Mouse (Mus musculus) spleen, adult 2 months (tissue): ENCODE results near the gene Ece1. TPM values are rescaled to one million over a fixed set of nuclear protein-coding genes. Genes with fewer than 3 reads are reported as not detected.

Experiments used
- DNase-seq, 2 experiments: peaks; one replicate each; pipeline versions ENCODE4 v3.0.0 to v3.0.0-alpha.2; 2012 to 2021; ENCODE audit warnings: low spot score in 2 of 2, low read depth in 1 of 2
- H3K27ac ChIP-seq: fragments of 200-500 bp; 2 replicates; pipeline ENCODE4 v1.5.1; 2012; ENCODE audit warnings: low read length, inconsistent platforms; ENCODE audit not compliant: insufficient read depth
- H3K27me3 ChIP-seq: fragments of 200-500 bp; 2 replicates; pipeline ENCODE4 v1.6.1; 2012; ENCODE audit warnings: mild to moderate bottlenecking, moderate library complexity, low read length, inconsistent platforms; ENCODE audit not compliant: control insufficient read depth, insufficient read depth
- H3K36me3 ChIP-seq: fragments of 200-500 bp; 2 replicates; pipeline ENCODE4 v1.6.1; 2012; ENCODE audit warnings: mild to moderate bottlenecking, low read length, inconsistent platforms; ENCODE audit not compliant: control insufficient read depth, insufficient read depth
- H3K4me1 ChIP-seq: fragments of 200-500 bp; 2 replicates; pipeline ENCODE4 v1.6.1; 2011; ENCODE audit warnings: inconsistent platforms; ENCODE audit not compliant: control insufficient read depth, insufficient read depth, insufficient read length
- H3K4me3 ChIP-seq: fragments of 200-500 bp; 2 replicates; pipeline ENCODE4 v1.5.1; 2011; ENCODE audit warnings: mild to moderate bottlenecking, inconsistent platforms; ENCODE audit not compliant: insufficient read depth, insufficient read length; ENCODE audit errors: extremely low read depth
- CTCF ChIP-seq: fragments of 200-500 bp; IDR thresholded peaks from 2 replicates; pipeline ENCODE4 v1.5.1; 2011; ENCODE audit warnings: mild to moderate bottlenecking, inconsistent platforms; ENCODE audit not compliant: insufficient read depth, insufficient read length, insufficient replicate concordance; ENCODE audit errors: extremely low read depth
- POLR2A ChIP-seq: fragments of 200-500 bp; IDR thresholded peaks from 2 replicates; pipeline ENCODE4 v1.6.1; 2011; ENCODE audit warnings: low read depth, low read length, inconsistent platforms
- WGBS: fragments of 180-500 bp; shearing (Covaris S2); methylation state at CpG from one replicate; pipeline ENCODE4 v1.1.7; 2018; 5-methylcytosine and 5-hydroxymethylcytosine counted together
- polyA plus RNA-seq: library from polyadenylated mRNA; depleted of rRNA; stranded (reverse); fragments of >200 nt; gene quantifications from 2 replicates; pipeline ENCODE4 v1.2.3, GENCODE M21; 2012

Gene Ece1
- polyA plus RNA-seq, 1 experiment: 18.4 TPM

GRCm38 (mm10) chr4:137879383-137880156 lies 17.5 kb downstream of the Ece1 start:
- Histone ChIP-seq H3K27ac (no peak overlapping the region), H3K27me3 (no peaks in the 10 kb centered on the region), H3K4me1 (peaks cover 12% of the 10 kb centered on the region; the same call in 1 of the 2 replicates), H3K36me3 (peaks cover 1% of the 10 kb centered on the region; the same call in 1 of the 2 replicates), H3K4me3 (no peak overlapping the region)
- TF ChIP-seq CTCF: no peak
- TF ChIP-seq POLR2A: no peak
- DNase-seq: no peak
- WGBS: 79% methylated on average over 8 of the region's 8 CpGs

DNA sequence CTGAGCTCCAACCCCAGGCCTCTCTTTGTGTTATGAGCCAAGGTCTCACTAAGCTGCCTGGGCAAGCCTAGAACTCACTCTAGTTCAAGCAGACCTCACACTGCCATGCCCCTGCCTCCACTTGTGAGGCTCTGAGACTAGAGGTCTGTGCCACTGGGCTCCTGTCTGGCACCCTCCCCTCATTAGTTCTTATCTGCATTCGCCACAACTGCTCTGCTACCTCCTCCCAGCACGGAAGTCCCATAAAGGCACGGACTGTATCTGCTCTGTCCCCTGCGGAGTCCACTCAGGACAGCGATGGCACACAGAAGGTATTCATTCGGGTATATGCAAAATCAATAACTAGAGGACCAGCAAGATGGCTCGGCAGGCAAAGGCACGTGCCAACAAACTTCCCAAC lies 19.4 kb downstream of the Ece1 start:
- Histone ChIP-seq H3K4me3 (no peak overlapping the region), H3K27me3 (no peaks in the 10 kb centered on the region), H3K4me1 (peaks cover 12% of the 10 kb centered on the region; the same call in 1 of the 2 replicates), H3K27ac (no peak overlapping the region), H3K36me3 (peaks cover 1% of the 10 kb centered on the region; the same call in 1 of the 2 replicates)
- no peak for DNase-seq
- TF ChIP-seq POLR2A: no peak
- no peak for TF ChIP-seq CTCF
- WGBS: 94% methylated on average over 8 of the region's 8 CpGs

DNA sequence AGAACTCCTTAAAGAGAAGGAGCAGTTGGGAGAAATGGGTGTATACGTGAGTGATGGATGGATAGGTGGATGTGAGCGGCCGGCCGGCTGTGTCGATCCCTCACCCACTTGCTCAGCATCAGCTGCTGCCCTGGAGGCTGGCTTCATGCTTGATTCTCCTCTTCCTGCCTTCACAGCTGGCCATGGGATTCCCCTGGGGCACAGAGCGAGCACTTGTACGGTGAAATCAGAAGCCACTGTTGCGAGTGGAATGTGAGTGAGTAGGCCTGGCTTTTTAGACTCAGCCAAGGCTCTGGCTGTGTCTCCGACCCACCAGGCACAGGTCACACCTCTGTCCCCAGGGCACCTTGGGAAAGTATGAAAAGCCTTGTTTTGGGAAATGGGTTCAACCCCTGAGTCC lies 20.6 kb downstream of the Ece1 start:
- Histone ChIP-seq H3K4me1 (peaks cover 12% of the 10 kb centered on the region; the same call in 1 of the 2 replicates), H3K27ac (peak overlapping the region; percentile 26; the same call in 1 of the 2 replicates), H3K36me3 (peaks cover 1% of the 10 kb centered on the region; the same call in 1 of the 2 replicates), H3K27me3 (no peaks in the 10 kb centered on the region), H3K4me3 (no peak overlapping the region)
- WGBS: 50% methylated on average over 9 of the region's 9 CpGs
- TF ChIP-seq CTCF (no peak), POLR2A (no peak)
- DNase-seq: peak in 1 of 2 experiments; percentile 41

GRCm38 (mm10) chr4:137883513-137884150 lies 21.6 kb downstream of the Ece1 start:
- TF ChIP-seq CTCF (no peak), POLR2A (no peak)
- DNase-seq: peak in 1 of 2 experiments; percentile 29
- H3K4me3 ChIP-seq: peak overlapping the region; percentile 56
- no peaks in the 10 kb centered on the region for H3K27me3 ChIP-seq
- 46% methylated on average over 8 of the region's 8 CpGs for WGBS
- peak overlapping the region; percentile 22 for H3K27ac ChIP-seq
- H3K36me3 ChIP-seq: peaks cover 1% of the 10 kb centered on the region; the same call in 1 of the 2 replicates
- H3K4me1 ChIP-seq: peaks cover 12% of the 10 kb centered on the region; the same call in 1 of the 2 replicates

DNA sequence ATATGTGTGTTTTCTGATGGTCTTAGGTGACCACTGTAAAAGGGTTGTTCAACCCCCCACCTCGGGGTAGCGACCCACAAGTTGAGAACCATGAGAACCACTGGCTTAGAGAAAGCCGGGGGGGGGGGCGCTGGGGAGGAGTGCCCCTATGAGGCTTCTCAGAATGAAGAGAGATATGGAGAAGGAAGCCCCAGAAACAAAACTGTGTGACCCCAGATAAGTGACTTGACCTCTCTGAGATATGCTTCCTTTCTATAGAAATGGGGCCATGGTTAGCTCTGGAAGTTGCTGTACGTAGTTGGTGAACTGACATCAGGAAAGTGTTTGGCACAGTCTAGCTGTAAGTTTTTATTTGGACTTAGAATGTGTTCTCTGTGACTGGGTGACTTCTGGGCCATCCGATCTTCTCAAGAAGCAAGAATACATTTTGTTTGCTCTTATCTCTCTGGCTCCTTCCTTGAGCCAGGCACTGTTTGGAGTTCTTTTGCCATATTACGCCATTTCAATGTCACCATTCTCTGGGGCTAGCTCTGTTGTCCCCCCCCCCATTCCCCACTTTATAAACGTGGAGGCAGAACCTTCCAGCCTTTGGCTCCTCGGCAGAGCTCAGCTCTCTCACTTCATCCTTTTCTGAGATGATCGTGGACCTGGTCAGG lies 25.4 kb downstream of the Ece1 start:
- Histone ChIP-seq H3K4me1 (peaks cover 16% of the 10 kb centered on the region; the same call in 1 of the 2 replicates), H3K4me3 (no peak overlapping the region), H3K27me3 (no peaks in the 10 kb centered on the region), H3K36me3 (no peaks in the 10 kb centered on the region), H3K27ac (no peak overlapping the region)
- TF ChIP-seq CTCF: no peak
- no peak for TF ChIP-seq POLR2A
- 84% methylated on average over 10 of the region's 10 CpGs for WGBS
- DNase-seq: no peak

GRCm38 (mm10) chr4:137887993-137888388 lies 26.0 kb downstream of the Ece1 start:
- Histone ChIP-seq H3K4me1 (peaks cover 11% of the 10 kb centered on the region; the same call in 1 of the 2 replicates), H3K36me3 (no peaks in the 10 kb centered on the region), H3K27me3 (no peaks in the 10 kb centered on the region), H3K27ac (no peak overlapping the region), H3K4me3 (no peak overlapping the region)
- no peak for TF ChIP-seq POLR2A
- no peak for TF ChIP-seq CTCF
- no peak for DNase-seq
- 87% methylated on average over 8 of the region's 8 CpGs for WGBS

DNA sequence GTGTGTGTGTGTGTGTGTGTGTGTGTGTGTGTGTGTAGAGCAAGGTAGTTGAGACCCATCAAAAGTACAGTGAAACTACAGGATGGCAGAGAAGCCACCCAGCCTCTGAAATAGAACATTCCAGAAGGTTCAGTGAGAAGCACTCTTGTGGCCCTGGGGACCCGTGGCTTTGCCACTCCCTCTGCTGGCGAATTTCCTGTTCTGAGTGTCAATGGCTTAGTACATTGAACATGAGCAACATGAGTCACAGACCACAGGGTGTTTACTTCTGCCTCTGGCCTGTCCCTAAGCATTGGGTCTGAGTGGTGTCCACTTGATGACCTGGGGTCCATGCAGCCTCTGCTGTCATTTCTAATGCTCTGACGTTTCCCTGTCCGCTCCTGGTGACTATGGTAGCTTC lies 28.6 kb downstream of the Ece1 start:
- 37% methylated on average over 4 of the region's 4 CpGs for WGBS
- H3K27ac ChIP-seq: no peak overlapping the region

More for the DNA sequence above, 28.6 kb downstream of the Ece1 start:
- no peak overlapping the region for H3K4me3 ChIP-seq
- H3K4me1 ChIP-seq: peaks cover 4% of the 10 kb centered on the region; the same call in 1 of the 2 replicates
- H3K36me3 ChIP-seq: no peaks in the 10 kb centered on the region
- TF ChIP-seq CTCF: peak; percentile 45; the same call in 1 of the 2 replicates
- TF ChIP-seq POLR2A: no peak
- DNase-seq: peak; percentile 55 to 58
- H3K27me3 ChIP-seq: no peaks in the 10 kb centered on the region
